Mouse (Mus musculus) thymus, postnatal 14 days (tissue): ENCODE data around the gene Zfp146.
"Not testable (repeated sequence)": the region's sequence is repeated elsewhere in the genome, so short reads cannot be mapped to it uniquely, and the experiment has no call there.

Experiments used
- DNase-seq: peaks from one replicate; pipeline ENCODE4 v3.0.0; 2021

Zfp146 gene

GRCm38 (mm10) chr7:30189116-30189491, 19.6 kb upstream of the Zfp146 start:
- no peak for DNase-seq

DNA sequence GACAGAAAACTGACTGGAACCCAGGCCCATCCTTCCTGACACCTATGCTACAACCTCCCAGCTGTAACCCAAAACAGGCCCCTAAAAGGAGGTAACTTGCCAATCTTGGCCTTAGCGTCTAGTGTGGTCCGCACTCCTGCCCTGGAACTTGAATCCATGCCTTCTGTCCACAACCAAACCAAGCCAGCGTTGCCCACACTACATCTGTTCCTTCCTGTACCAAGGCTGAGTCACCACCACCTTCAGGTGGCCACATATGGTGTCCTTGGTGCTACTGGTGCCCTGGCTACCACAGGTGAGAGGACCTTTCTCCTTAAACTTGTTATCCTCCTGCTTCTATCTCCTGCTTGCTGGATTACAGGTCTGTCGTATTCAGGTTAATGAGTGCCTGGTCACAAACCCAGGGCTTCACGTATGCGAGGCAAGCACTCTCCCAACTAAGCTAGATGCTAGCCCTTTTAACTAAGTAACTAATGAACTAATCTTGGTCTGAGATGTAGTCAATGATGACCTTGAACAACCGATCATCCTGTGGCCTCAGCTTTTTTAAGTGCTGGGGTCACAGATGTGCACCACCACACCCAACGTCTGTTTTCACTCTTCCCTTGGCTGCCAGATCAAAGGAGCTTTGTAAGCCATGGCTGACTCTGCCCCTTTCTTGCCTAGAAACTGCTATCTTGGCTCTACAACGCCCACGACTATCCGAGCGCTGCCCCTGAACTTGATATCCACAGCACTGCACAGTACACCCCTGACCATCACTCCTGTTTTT, 19.0 kb upstream of the Zfp146 start:
- DNase-seq: no peak

- DNase-seq: no peak
Measured at GRCm38 (mm10) chr7:30184641-30185348, 15.2 kb upstream of the Zfp146 start.

- DNase-seq: peak; percentile 91
Measured at GRCm38 (mm10) chr7:30183879-30184289, 14.3 kb upstream of the Zfp146 start, which contains the start of gene Cox7a1. Cox7a1 (plus strand) TSS chr7:30184144.

GRCm38 (mm10) chr7:30183189-30183588, 13.6 kb upstream of the Zfp146 start:
- not testable (repeated sequence) for DNase-seq

DNA sequence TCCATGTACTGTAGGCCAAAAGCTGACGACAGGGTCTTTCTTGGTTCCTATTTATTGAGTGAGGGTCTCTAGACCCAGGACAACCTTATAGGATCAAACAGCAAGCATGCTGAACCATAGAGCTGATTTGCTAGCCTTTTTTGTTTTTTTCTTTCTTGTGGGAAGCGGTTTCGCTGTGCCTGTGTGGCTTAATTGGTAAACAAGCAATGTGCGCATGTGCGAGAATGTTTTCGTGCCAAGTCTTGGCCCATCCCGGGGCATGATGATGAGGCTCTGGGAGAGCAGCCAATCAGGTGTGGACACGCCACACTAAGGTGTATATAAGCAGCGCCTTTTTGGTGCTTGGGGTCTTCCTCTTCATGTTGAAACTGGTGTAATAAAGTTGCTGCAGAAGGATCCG, 12.4 kb upstream of the Zfp146 start:
- DNase-seq: not testable (repeated sequence)

GRCm38 (mm10) chr7:30181308-30181707, 11.8 kb upstream of the Zfp146 start:
- DNase-seq: peak; percentile 78

GRCm38 (mm10) chr7:30178256-30178655, 8.7 kb upstream of the Zfp146 start:
- no peak for DNase-seq

GRCm38 (mm10) chr7:30176474-30176873, 6.9 kb upstream of the Zfp146 start:
- peak; percentile 53 for DNase-seq

DNA sequence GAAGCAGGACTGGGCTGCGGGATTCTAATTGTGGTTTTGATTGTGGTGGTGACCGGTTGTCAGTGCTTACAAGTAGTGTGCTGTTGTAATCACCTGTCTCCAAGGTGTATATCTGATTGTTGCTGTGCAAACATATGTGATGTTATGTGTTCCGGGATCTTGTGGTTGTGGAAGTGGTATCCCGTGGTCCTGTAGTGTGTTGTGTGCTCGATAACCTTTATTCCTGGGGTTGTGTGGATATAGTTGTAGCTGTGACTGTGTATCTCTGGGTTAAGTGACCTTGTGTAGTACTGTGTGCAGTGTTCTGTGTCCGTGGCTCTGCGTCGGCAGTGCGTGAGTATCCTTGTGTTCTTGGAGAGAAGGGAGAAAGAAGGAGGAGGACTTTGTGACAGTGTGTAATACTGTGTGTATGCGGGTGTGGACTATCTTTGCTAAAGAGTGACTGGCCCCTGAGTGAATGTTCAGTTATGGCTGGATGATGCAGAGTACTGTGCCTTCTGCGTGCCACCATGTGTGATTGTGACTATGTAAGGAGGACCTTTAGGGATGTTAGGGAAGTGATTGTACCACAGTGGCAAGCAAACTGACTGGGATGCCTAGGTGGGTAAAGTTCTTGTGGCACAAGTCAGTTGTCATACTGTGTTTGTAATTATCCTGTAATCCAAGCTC, 867 bp upstream of the Zfp146 start:
- no peak for DNase-seq

DNA sequence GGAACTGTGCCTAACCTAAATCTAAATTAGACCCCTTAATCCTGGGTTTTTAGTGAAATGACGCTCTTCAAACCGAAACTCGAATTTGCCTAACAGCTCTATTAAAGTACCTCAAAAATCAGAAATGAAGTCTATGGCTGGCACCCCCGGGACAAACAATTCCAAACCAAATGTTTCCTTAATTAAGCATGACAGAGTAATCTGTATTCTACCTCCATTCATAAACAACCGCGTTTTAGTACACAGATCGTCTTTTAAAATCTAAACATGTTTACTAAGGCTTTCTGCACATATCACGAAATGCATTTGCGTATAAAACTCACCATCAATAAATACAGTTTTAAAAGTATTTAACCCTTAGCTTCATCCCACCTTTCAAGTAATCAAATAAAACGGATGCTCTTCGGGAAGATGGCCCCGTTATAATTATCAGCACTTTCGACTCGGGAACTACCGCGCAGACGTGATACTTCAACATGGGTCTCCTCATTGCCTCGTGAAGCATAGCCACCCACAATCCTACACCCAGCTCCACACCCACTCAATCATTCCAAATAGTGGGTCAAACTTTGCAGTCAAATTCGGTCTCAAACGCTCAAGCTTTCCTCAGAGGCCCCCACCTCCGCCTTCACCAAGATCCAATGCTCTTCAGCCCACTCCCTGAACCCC, 502 bp downstream of the Zfp146 start:
- DNase-seq: no peak

- no peak for DNase-seq
Measured at GRCm38 (mm10) chr7:30164745-30165144, 4.8 kb downstream of the Zfp146 start.

DNA sequence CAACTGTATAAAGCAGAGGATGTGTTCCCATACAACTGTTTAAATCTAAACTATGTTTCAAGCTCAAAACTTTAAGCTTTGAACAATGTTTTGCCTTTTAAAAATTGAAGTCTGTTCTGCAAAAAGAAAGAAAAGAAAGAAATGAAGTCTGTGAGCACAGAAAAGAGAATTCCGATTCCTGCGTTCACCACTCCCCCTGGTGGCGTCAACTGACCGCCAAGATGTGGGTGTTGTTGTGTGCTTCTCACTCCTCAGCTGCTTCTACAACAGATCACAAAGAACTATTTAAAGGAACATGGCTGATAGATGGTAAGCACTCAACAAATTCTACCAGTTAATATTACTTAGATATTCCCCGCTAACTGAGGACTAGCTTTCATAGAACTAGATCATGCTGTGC, 6.4 kb downstream of the Zfp146 start:
- DNase-seq: no peak

- DNase-seq: no peak
Measured at GRCm38 (mm10) chr7:30155507-30155906, 14.0 kb downstream of the Zfp146 start.

DNA sequence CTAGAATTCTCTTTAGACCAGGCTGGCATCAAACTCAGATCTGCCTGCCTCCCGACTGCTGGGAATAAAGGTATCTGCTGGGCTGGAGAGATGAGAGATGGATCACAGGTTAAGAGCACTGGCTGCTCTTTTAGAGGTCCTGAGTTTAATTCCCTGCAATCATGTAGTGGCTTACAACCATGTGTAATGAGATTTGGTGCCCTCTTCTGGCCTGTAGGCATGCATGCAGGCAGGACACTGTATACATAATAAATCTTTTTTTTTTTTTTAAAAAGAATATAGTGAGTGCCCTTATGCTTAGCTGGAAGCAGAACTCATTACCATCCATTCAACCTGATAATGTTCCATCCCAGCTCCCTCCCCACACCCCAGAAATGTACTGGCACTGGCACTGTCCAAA, 15.5 kb downstream of the Zfp146 start:
- no peak for DNase-seq

DNA sequence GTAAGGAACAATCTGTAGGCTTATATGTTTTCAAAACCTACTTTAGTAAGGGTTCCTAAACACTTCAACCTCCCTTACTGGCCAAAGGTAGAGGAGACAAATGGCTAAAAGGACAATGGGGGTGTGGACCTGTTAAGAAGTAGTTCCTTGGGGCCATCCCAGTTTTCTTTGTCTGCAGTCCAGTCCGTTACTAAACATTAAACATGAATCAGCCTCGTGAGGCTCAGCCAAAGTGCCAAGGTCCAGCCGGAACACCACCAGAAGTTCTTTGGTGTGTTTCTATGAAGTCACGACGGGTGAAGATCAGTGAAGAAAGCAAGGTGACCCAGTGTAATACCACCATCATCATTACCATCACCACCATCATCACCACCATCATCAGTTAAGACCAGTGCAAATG, 22.5 kb downstream of the Zfp146 start:
- no peak for DNase-seq

GRCm38 (mm10) chr7:30143555-30144209, 25.9 kb downstream of the Zfp146 start:
- peak; percentile 75 for DNase-seq

DNA sequence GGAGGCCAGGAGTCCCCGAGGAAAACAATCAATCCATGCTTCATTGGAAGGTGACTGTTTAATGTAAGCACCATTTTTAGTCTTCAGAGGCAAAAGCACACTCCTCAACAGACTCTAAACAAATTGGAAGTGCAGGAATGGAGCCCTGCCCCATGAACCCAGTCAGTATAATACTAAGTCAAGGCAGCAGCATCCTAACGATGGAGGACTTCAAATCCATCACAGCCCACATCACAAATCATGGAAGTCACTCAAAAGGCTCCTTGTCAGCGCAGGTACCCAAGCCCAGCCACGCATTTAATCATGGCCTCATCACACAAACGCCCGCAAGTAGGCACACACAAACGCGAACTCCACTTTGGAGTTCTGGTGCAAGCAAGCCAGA, 26.4 kb downstream of the Zfp146 start:
- DNase-seq: no peak

DNA sequence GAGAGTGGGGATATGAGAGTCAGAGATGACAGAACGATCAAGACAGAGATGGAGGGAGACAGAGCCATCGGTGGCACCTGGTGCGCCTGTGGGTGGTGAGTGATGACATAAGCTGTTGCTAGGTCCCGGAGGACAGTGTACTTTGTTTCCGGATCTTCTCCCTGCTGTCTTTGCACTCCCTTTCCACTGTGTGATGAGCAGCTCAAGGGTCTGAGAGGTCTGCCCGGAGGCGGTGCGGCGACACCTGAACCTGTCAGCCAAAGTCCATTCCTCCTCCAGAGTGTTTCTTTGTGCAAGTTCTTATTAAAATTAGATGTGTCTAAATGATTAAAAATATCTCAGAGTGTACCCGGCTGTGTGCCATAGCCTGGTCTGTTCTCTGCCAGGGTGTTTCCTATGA, 32.7 kb downstream of the Zfp146 start:
- no peak for DNase-seq

DNA sequence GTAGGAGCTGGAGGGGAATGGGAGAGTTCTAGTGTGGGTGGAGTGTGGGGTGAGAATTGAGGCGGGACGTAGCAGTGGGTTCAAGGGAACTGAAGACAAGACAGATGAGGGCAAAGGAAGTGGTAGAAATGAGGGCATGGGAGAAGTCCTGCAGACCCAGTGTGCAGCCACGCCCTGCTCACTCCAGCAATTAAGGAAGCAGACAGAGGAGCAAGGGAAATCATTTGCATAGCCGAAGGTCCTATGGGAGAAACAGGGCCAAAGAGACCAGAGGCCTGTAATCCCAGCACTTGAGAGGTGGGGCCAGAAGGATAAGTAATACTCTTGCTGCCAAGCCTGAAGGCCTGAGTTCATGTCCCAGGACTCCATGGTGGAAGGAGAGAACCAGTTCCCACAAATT, 37.2 kb downstream of the Zfp146 start:
- no peak for DNase-seq

- no peak for DNase-seq
Measured at GRCm38 (mm10) chr7:30129900-30130299, 39.6 kb downstream of the Zfp146 start.

DNA sequence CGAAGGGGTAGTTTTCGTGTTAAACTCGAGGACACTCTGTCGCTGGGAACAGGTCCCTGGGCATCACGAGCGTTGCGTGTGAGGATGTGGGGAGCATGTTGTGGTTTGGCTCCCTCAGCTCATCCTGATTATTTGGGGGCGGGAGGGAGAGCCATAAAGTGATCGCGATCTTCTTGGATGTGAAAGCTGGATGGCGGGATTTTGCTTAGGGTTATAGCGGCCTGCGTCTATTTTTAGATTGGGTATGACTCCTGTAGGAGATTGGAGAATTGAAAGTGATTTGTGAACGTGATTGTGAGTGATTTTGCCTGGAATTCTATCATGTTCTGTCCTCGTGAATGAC, 47.4 kb downstream of the Zfp146 start:
- DNase-seq: no peak
